Mouse (Mus musculus) embryonic fibroblast, embryonic 13.5 days (primary cell): ENCODE results near the gene Acad12.

Source experiments
- CTCF ChIP-seq: IDR thresholded peaks from 2 replicates; pipeline ENCODE4 v1.5.1; 2011; ENCODE audit warnings: mild to moderate bottlenecking, control low read depth, low read length, moderate library complexity, borderline replicate concordance; ENCODE audit not compliant: insufficient read depth
- POLR2A ChIP-seq: IDR thresholded peaks from 2 replicates; pipeline ENCODE4 v1.6.1; 2011; ENCODE audit warnings: low read depth, mild to moderate bottlenecking, control low read depth, low read length, moderate library complexity

GRCm38 (mm10) chr5:121601547-121602299 lies 17.0 kb downstream of the Acad12 start:
- TF ChIP-seq CTCF (peak; percentile 97), POLR2A (no peak)
